Mouse (Mus musculus) E14TG2a.4 (cell line): ENCODE results near the gene Rab11fip3.

Experiments
- CTCF ChIP-seq: conservative IDR thresholded peaks from 2 replicates; pipeline ENCODE4 v1.5.1; 2014; ENCODE audit warnings: low read length
- NANOG ChIP-seq: IDR thresholded peaks from 2 replicates; pipeline ENCODE4 v1.6.1; 2014; ENCODE audit warnings: borderline replicate concordance, low read length, mixed read lengths

DNA sequence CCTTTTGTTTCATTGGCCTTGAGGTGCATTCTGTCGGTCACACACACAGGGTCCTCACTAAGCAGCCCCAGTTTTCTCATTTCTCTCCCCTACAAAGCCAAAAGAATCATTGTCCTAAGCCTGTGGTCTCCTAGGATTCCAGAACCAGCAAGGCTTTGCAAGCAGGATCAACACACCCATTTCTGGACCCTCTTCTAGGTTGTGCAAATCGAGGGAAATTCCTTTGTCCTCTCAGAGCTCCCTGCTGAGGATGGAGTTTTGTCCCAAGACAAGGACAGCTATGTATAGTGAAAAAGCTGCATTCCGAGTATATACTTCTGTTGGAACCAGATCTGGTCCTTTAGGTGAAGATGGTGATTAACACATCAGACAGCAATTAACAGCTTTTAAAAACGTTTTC, 40.8 kb upstream of the Rab11fip3 start:
- TF ChIP-seq CTCF (no peak), NANOG (peak; percentile 36; the same call in 1 of the 2 replicates)
